Comparison of ENCODE assay signal across 11 mouse cellular contexts in the genomic region with DNA sequence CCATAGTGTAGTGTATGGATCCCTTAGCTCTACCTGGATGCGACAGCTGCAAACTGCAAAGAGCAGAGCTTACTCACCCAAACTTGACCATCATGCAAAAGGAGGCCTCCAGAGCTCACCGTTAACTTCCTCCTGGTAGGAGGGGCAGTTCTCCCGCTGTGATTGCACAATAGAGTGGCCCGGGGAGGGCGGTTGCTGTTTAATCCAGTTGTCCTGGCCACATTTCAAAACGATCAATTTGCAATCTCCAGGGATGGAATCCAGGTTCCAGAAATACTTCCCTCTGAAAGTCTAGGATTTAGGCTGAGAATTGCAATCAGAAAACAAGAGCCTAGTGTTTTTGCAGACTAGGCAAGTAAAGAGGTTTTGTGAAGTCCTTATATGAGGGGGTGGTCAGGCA. TPM values are rescaled to one million over a fixed set of nuclear protein-coding genes. Genes with fewer than 3 reads are reported as not detected.
DNase-seq lines count a peak whose midpoint lies in the region; ATAC-seq lines count a peak whose summit lies in the region.
"Had no signal": no experiment of that assay in that cellular context is flagged by ENCODE, and none has a peak within 500 bp of the region (broad histone marks: within the 10 kb centered on the region; RNA-seq: fewer than 3 reads in every experiment).

No protein-coding gene starts in this region.

- no peak for ATAC-seq in heart, embryonic 12.5 days (ENCODE audit: insufficient number of reproducible peaks, low FRiP score)
- ATAC-seq: activated CD4-positive, CD25-positive, alpha-beta regulatory T cell, adult 4 months had no signal

- H3K4me2 ChIP-seq in heart, embryonic 12.5 days, result 0 out of 2 replicates have a peak overlapping the region, but pooled peaks have one; percentile 99

- H3K4me3 ChIP-seq in heart, embryonic 12.5 days, result no peak overlapping the region

- DNase-seq in adrenal gland, adult 2 months, result peak; percentile 25
- DNase-seq in adrenal gland, postnatal 4 days (ENCODE audit: low spot score in 2 of 2), result no peak
- peak; percentile 22 to 30 for DNase-seq in kidney, adult 8-10 months
- no peak for DNase-seq in kidney, postnatal 10 days
- peak; percentile 7 for DNase-seq in lung, postnatal 10 days
- DNase-seq in layer of hippocampus, adult 8-10 months (ENCODE audit: low spot score in 2 of 2), result no peak
- DNase-seq in layer of hippocampus, postnatal 36 days, result no peak

- H3K4me1 ChIP-seq in heart, embryonic 12.5 days (replicated peaks), result peaks cover 7% of the 10 kb centered on the region

- no peaks in the 10 kb centered on the region for H3K36me3 ChIP-seq in heart, embryonic 12.5 days
- H3K36me3 ChIP-seq: lung, embryonic 15.5 days had no signal

- no peak overlapping the region for H3K27ac ChIP-seq in heart, embryonic 12.5 days (ENCODE audit: poor library complexity, severe bottlenecking)
- H3K27ac ChIP-seq: hindbrain, postnatal 0 days; lung, embryonic 15.5 days had no signal

- peaks cover 14% of the 10 kb centered on the region; the same call in 1 of the 2 replicates for H3K27me3 ChIP-seq in heart, embryonic 12.5 days (replicated peaks)

- no peak overlapping the region for H3K9ac ChIP-seq in heart, embryonic 12.5 days
- H3K9ac ChIP-seq: lung, embryonic 15.5 days had no signal

- peaks cover 3% of the 10 kb centered on the region; the same call in 1 of the 2 replicates for H3K9me3 ChIP-seq in heart, embryonic 12.5 days (replicated peaks)
- H3K9me3 ChIP-seq: lung, embryonic 15.5 days had no signal

- 6% methylated on average over 6 of the region's 6 CpGs for WGBS in heart, embryonic 12.5 days

RNA-seq across cellular contexts. Expression of a gene that starts 26.9 kb away (rescaled TPM):
- total RNA-seq in adrenal gland, adult 2 months (2021), result not detected
- 0.07 TPM in 1 of 2 replicates, not detected in the other for polyA plus RNA-seq in adrenal gland, adult 2 months (2012; rRNA removed)
- total RNA-seq in adrenal gland, postnatal 4 days (2021), result 1 to 10 TPM; 1.1 to 1.4 TPM
- polyA plus RNA-seq in heart, embryonic 12.5 days (2016; fragmentation: Nextera tagmentation; extraction: Ambion mirVana), result not detected in 2 replicates
- 10 to 100 TPM; 19.6 to 28.3 (median 22.9) TPM for total RNA-seq in layer of hippocampus, adult 8-10 months (2022)
- total RNA-seq in layer of hippocampus, postnatal 36 days (2021), result 10 to 100 TPM; 33.0 to 33.9 TPM
- polyA plus RNA-seq: activated CD4-positive, CD25-positive, alpha-beta regulatory T cell, adult 4 months; lung, embryonic 15.5 days had no signal

RNA-seq across cellular contexts. Expression of a gene that starts 26.9 kb away (rescaled TPM):
- total RNA-seq in adrenal gland, adult 2 months (2021), result 1 to 10 TPM; 1.4 to 3.0 TPM
- 0.57 TPM in 1 of 2 replicates, not detected in the other for polyA plus RNA-seq in adrenal gland, adult 2 months (2012; rRNA removed)
- 1 to 10 TPM; 1.7 to 2.1 TPM for total RNA-seq in adrenal gland, postnatal 4 days (2021)
- 0.89 TPM in 1 of 2 replicates, not detected in the other for polyA plus RNA-seq in heart, embryonic 12.5 days (2016; fragmentation: Nextera tagmentation; extraction: Ambion mirVana)
- total RNA-seq in layer of hippocampus, adult 8-10 months (2022), result 1 to 10 TPM; 5.9 to 7.8 (median 6.4) TPM
- 1 to 10 TPM; 6.1 to 7.3 TPM for total RNA-seq in layer of hippocampus, postnatal 36 days (2021)

Comparison
In these comparisons a context has a peak if more than half of its experiments do, and no peak if none do; other contexts are left out.
1. DNase-seq: peak in adrenal gland, adult 2 months (single experiment), kidney, adult 8-10 months (2 of 2) and lung, postnatal 10 days (single experiment); none in adrenal gland, postnatal 4 days (0 of 2), kidney, postnatal 10 days (single experiment), layer of hippocampus, adult 8-10 months (0 of 2) and layer of hippocampus, postnatal 36 days (0 of 2).
2. RNA of a gene that starts 26.9 kb away (total RNA-seq): 33.0 to 33.9 TPM in layer of hippocampus, postnatal 36 days and 19.6 to 28.3 TPM in layer of hippocampus, adult 8-10 months; 1.1 to 1.4 TPM in adrenal gland, postnatal 4 days and not detected in adrenal gland, adult 2 months; every median in the first group is over 4 times any median in the second.